Mouse (Mus musculus) small intestine, adult 2 months (tissue): Measurements from ENCODE around the gene Chst3.

ENCODE experiments used
- CTCF ChIP-seq: fragments of 200-500 bp; IDR thresholded peaks from 2 replicates; pipeline ENCODE4 v1.5.1; 2012; ENCODE audit warnings: low read depth, mild to moderate bottlenecking, control low read depth, inconsistent platforms, low read length, moderate library complexity, mixed read lengths; ENCODE audit not compliant: insufficient replicate concordance, insufficient read length; ENCODE audit errors: extremely low read depth
- POLR2A ChIP-seq: fragments of 200-500 bp; IDR thresholded peaks from 2 replicates; pipeline ENCODE4 v1.6.1; 2012; ENCODE audit warnings: low read depth, mild to moderate bottlenecking, control low read depth, inconsistent platforms, low read length, moderate library complexity

GRCm38 (mm10) chr10:60189534-60190186 lies 29.4 kb downstream of the Chst3 start:
- no peak for TF ChIP-seq CTCF
- no peak for TF ChIP-seq POLR2A
